Mouse (Mus musculus) ZHBTc4 (cell line): ENCODE data around the gene Colgalt1.

ENCODE experiments used
- DNase-seq: peaks from one replicate; pipeline ENCODE4 v3.0.0-alpha.2; 2011; ENCODE audit warnings: low read depth, low spot score

Gene Colgalt1

GRCm38 (mm10) chr8:71610822-71611651, at the start of gene Colgalt1:
Gene Colgalt1 (plus strand): TSS chr8:71610998.
- DNase-seq, result peak; percentile 100

- peak; percentile 90 for DNase-seq
Observed at GRCm38 (mm10) chr8:71561401-71561800, 49.4 kb upstream of the Colgalt1 start.

GRCm38 (mm10) chr8:71562751-71563150, 48.0 kb upstream of the Colgalt1 start:
- peak; percentile 88 for DNase-seq

- no peak for DNase-seq
Observed at GRCm38 (mm10) chr8:71563992-71564391, 46.8 kb upstream of the Colgalt1 start.

- DNase-seq, result no peak
Observed at GRCm38 (mm10) chr8:71566501-71566900, 44.3 kb upstream of the Colgalt1 start, which contains the start of gene Nxnl1. Gene Nxnl1 (minus strand): TSS chr8:71566601.

- DNase-seq, result no peak
Observed at GRCm38 (mm10) chr8:71567587-71567986, 43.2 kb upstream of the Colgalt1 start.

GRCm38 (mm10) chr8:71568387-71568937, 42.3 kb upstream of the Colgalt1 start, which contains the start of gene Slc27a1:
Gene Slc27a1 (plus strand): TSS chr8:71568882.
- no peak for DNase-seq

- no peak for DNase-seq
Observed at GRCm38 (mm10) chr8:71568941-71569340, 41.9 kb upstream of the Colgalt1 start.

- DNase-seq, result peak; percentile 98
Observed at GRCm38 (mm10) chr8:71569366-71570290, 41.2 kb upstream of the Colgalt1 start.

GRCm38 (mm10) chr8:71570291-71570954, 40.4 kb upstream of the Colgalt1 start:
- peak; percentile 100 for DNase-seq

GRCm38 (mm10) chr8:71572077-71572476, 38.7 kb upstream of the Colgalt1 start:
- DNase-seq, result no peak

- no peak for DNase-seq
Observed at GRCm38 (mm10) chr8:71572847-71573633, 37.8 kb upstream of the Colgalt1 start.

- DNase-seq, result no peak
Observed at GRCm38 (mm10) chr8:71574426-71574825, 36.4 kb upstream of the Colgalt1 start.

- no peak for DNase-seq
Observed at GRCm38 (mm10) chr8:71575020-71575419, 35.8 kb upstream of the Colgalt1 start.

GRCm38 (mm10) chr8:71577856-71578387, 32.9 kb upstream of the Colgalt1 start:
- DNase-seq, result no peak

- DNase-seq, result no peak
Observed at GRCm38 (mm10) chr8:71579009-71579408, 31.8 kb upstream of the Colgalt1 start.

GRCm38 (mm10) chr8:71579476-71579875, 31.3 kb upstream of the Colgalt1 start:
- DNase-seq, result no peak

- DNase-seq, result no peak
Observed at GRCm38 (mm10) chr8:71580201-71580600, 30.6 kb upstream of the Colgalt1 start.

GRCm38 (mm10) chr8:71586891-71587290, 23.9 kb upstream of the Colgalt1 start:
- peak; percentile 75 for DNase-seq

GRCm38 (mm10) chr8:71588762-71589161, 22.0 kb upstream of the Colgalt1 start:
- no peak for DNase-seq
